Mouse (Mus musculus): Measurements from ENCODE around the gene Akap13.
"Not testable (repeated sequence)": the region's sequence is repeated elsewhere in the genome, so short reads cannot be mapped to it uniquely, and the experiment has no call there.

Gene Akap13

GRCm38 (mm10) chr7:75596058-75596748 lies 140.9 kb downstream of the Akap13 start:
- no peak for DNase-seq (ENCODE audit: low spot score)

- no peak for DNase-seq (ENCODE audit: low spot score)
These were observed 142.5 kb downstream of the Akap13 start for GRCm38 (mm10) chr7:75597840-75598239.

GRCm38 (mm10) chr7:75600360-75601075 lies 145.2 kb downstream of the Akap13 start:
- DNase-seq (ENCODE audit: low spot score), result no peak

GRCm38 (mm10) chr7:75607248-75607647 lies 151.9 kb downstream of the Akap13 start:
- no peak for DNase-seq (ENCODE audit: low spot score)

GRCm38 (mm10) chr7:75608716-75609115 lies 153.4 kb downstream of the Akap13 start:
- DNase-seq (ENCODE audit: low spot score), result no peak

GRCm38 (mm10) chr7:75609456-75610262 lies 154.3 kb downstream of the Akap13 start:
- DNase-seq (ENCODE audit: low spot score), result peak; percentile 12

GRCm38 (mm10) chr7:75610391-75610790 lies 155.1 kb downstream of the Akap13 start:
- DNase-seq (ENCODE audit: low spot score), result no peak

- no peak for DNase-seq (ENCODE audit: low spot score)
These were observed 156.1 kb downstream of the Akap13 start for GRCm38 (mm10) chr7:75611261-75611950.

GRCm38 (mm10) chr7:75612000-75612682 lies 156.8 kb downstream of the Akap13 start:
- DNase-seq (ENCODE audit: low spot score), result no peak

- DNase-seq (ENCODE audit: low spot score), result no peak
These were observed 157.3 kb downstream of the Akap13 start for GRCm38 (mm10) chr7:75612683-75613053.

- DNase-seq (ENCODE audit: low spot score), result no peak
These were observed 157.9 kb downstream of the Akap13 start for GRCm38 (mm10) chr7:75613240-75613639.

- DNase-seq (ENCODE audit: low spot score), result no peak
These were observed 159.5 kb downstream of the Akap13 start for GRCm38 (mm10) chr7:75614826-75615225.

GRCm38 (mm10) chr7:75617246-75617645 lies 161.9 kb downstream of the Akap13 start:
- DNase-seq (ENCODE audit: low spot score), result not testable (repeated sequence)

GRCm38 (mm10) chr7:75618699-75619098 lies 163.4 kb downstream of the Akap13 start:
- no peak for DNase-seq (ENCODE audit: low spot score)

- no peak for DNase-seq (ENCODE audit: low spot score)
These were observed 164.5 kb downstream of the Akap13 start for GRCm38 (mm10) chr7:75619875-75620274.

GRCm38 (mm10) chr7:75620395-75620960 lies 165.1 kb downstream of the Akap13 start:
- no peak for DNase-seq (ENCODE audit: low spot score)

- no peak for DNase-seq (ENCODE audit: low spot score)
These were observed 165.6 kb downstream of the Akap13 start for GRCm38 (mm10) chr7:75620976-75621375.

- DNase-seq (ENCODE audit: low spot score), result no peak
These were observed 172.5 kb downstream of the Akap13 start for GRCm38 (mm10) chr7:75627831-75628230.

GRCm38 (mm10) chr7:75629669-75630068 lies 174.3 kb downstream of the Akap13 start:
- DNase-seq (ENCODE audit: low spot score), result no peak

GRCm38 (mm10) chr7:75632941-75633340 lies 177.6 kb downstream of the Akap13 start:
- DNase-seq (ENCODE audit: low spot score), result no peak

GRCm38 (mm10) chr7:75633393-75633792 lies 178.1 kb downstream of the Akap13 start:
- DNase-seq (ENCODE audit: low spot score), result no peak

All from retina, embryonic 14.5 days (tissue).